Mouse (Mus musculus): ENCODE data around the gene Gss.
A peak's percentile ranks its signal among the peaks of the same experiment; 100 is the strongest.

The Gss gene

DNA sequence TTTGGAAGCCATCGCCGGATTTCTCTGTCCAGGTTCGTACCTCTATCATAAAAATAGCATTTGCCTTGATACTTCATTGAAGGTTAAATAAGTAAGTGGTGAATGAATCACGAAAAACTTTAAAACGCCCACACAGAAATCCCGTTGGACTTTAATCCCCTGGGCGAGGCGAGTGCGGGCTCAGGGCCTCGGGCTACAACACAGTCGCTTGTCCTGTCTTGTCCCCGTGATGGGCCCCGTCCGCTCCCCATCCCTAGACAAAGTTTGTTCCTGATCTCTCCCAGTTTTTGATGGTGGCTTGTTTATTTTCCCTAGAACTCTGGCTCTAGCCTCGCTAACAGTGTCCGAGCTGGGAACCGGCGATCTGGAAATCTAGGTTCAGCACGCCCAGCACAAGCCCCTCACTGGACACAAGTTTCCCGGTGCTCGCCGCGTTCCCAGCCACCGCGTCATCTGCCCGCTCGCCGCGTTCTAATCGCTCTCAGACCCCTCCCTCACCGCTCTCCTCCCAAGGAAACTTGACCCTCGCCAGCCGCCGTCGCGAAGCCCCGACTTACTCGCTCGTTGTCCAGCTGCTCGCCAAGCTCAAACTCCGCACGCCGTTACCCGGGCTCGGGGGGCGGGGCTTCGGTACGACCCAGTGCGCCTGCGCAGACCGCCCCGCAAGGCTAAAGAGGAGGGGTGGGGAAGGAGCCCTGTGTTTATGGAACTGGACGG, at the start of gene Gss:
Gene Gss, minus strand, starts transcription at position 674 of the 717 bp plus-strand sequence.
- DNase-seq (ENCODE audit: low spot score): peak; percentile 100

- no peak for DNase-seq (ENCODE audit: low spot score)
Observed at GRCm38 (mm10) chr2:155641540-155642472, 49.2 kb upstream of the Gss start.

DNA sequence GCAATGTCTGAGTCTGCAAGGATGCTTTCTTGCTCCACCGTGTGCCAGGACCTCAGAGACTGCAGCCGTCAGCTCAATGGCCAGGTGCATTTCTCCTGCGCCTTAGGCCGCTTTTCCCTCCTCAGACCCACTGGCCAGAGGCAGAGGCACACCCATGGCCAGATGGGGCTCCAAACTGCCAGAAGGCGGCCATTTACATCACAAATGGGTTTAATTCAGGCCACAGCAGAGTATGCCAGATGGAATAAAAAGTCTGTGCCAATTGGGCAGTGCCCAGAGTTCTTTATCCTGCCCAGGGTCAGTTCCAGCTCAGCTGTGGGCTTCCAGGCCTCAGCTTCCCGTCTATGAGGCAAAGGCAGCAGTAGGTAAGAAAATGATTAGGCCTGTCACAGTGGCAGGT, 48.0 kb upstream of the Gss start:
- peak; percentile 28 for DNase-seq (ENCODE audit: low spot score)

- DNase-seq (ENCODE audit: low spot score): no peak
Observed at GRCm38 (mm10) chr2:155637411-155637810, 44.8 kb upstream of the Gss start.

GRCm38 (mm10) chr2:155636881-155637280, 44.3 kb upstream of the Gss start:
- no peak for DNase-seq (ENCODE audit: low spot score)

DNA sequence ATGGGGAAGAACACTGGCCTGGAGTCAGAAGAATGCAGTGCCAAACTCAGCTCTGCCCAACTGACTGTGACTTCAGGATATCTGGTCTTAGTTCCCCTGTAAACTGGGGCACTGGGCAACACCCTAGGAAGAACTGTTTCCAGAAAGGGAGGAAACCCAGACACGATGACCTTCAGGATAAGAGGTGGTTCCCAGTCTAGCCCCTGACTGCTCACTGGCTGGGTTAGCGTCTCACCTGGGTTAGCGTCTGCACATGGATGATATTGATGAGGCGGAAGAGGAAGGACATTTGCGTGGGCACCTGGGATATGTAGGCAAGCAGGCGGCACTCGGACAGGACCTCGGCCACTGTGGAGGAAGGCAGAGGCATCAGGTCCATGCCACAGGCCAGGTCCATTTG, 43.4 kb upstream of the Gss start:
- no peak for DNase-seq (ENCODE audit: low spot score)

DNA sequence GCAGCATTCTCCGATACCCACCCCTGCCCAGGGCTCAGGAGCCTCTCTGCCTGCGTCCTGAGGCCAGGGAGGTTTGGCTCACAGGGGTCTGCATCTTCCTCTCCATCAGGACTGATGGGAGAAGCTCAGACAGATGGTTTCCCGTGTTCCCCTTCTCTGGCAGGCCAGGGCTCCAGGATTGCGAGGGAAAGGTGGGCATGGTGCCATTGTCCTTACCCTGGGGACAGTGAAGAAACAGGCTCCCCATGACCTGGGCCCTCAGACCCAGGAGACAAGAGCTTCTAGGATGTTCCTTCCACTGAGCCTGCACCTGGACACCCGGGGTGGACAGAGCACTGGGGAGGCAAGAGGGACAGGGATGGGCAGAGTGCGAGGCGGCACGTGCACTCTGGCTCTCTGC, 42.0 kb upstream of the Gss start:
- DNase-seq (ENCODE audit: low spot score): no peak

- no peak for DNase-seq (ENCODE audit: low spot score)
Observed at GRCm38 (mm10) chr2:155633731-155634130, 41.1 kb upstream of the Gss start.

GRCm38 (mm10) chr2:155633121-155633520, 40.5 kb upstream of the Gss start:
- DNase-seq (ENCODE audit: low spot score): no peak

- DNase-seq (ENCODE audit: low spot score): no peak
Observed at GRCm38 (mm10) chr2:155632138-155632936, 39.7 kb upstream of the Gss start.

DNA sequence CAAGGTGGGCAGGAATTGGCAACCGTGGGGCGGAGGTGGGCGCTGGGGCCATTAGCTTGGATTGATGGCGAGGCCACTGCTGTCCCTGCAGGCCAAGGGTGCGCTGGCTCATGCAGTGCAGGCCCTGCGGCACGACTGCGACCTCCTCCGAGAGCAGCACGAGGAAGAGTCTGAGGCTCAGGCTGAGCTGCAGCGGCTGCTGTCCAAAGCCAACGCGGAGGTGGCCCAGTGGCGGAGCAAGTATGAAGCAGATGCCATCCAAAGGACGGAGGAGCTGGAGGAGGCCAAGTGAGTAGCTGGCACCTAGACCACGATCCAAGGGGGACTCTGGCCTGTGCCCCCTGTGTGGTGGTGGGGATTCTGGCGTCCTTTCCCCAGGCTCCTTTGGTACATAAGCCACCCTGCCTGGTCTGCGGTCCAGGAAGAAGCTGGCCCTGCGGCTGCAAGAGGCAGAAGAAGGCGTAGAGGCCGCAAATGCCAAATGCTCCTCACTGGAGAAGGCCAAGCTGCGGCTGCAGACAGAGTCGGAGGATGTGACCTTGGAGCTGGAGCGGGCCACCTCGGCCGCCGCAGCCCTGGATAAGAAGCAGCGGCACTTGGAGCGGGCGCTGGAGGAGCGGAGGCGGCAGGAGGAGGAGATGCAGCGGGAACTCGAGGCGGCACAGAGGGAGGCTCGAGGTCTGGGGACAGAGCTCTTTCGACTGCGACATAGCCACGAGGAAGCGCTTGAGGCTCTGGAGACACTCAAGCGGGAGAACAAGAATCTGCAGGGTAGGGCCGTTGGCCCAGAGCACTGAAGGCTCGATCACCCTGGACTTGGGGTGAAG, 38.2 kb upstream of the Gss start:
- peak; percentile 71 for DNase-seq (ENCODE audit: low spot score)

DNA sequence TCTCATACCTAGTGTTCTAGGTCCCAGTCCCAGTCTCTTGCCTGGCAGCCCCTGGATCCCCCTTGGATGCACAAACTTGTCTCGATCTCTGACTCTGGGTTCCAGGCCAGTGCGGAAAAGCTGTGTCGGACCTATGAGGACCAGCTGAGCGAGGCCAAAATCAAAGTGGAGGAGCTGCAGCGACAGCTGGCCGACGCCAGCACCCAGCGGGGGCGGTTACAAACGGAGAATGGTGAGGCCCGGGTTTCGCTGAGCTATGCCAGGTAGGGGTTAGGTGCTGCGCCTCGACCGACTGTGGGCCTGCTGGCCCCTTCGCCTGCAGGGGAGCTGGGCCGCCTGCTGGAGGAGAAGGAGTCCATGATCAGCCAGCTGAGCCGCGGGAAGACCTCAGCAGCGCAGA, 37.5 kb upstream of the Gss start:
- no peak for DNase-seq (ENCODE audit: low spot score)

GRCm38 (mm10) chr2:155629231-155629661, 36.6 kb upstream of the Gss start:
- peak; percentile 71 for DNase-seq (ENCODE audit: low spot score)

DNA sequence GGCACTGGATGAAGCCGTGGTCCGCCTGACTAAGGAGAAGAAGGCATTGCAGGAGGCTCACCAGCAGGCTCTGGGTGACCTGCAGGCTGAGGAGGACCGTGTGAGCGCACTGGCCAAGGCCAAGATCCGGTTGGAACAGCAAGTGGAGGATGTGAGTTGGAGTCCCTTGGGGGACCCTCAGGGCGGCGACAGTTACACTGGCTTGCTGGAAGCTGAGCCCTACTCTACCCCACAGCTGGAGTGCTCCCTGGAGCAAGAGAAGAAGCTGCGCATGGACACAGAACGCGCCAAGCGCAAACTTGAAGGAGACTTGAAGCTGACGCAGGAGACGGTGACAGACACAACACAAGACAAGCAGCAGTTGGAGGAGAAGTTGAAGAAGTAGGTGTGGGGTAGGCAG, 35.9 kb upstream of the Gss start:
- no peak for DNase-seq (ENCODE audit: low spot score)

- no peak for DNase-seq (ENCODE audit: low spot score)
Observed at GRCm38 (mm10) chr2:155628112-155628511, 35.5 kb upstream of the Gss start.

GRCm38 (mm10) chr2:155627030-155627738, 34.6 kb upstream of the Gss start:
- DNase-seq (ENCODE audit: low spot score): peak; percentile 89

- no peak for DNase-seq (ENCODE audit: low spot score)
Observed at GRCm38 (mm10) chr2:155626277-155626676, 33.7 kb upstream of the Gss start.

- DNase-seq (ENCODE audit: low spot score): no peak
Observed at GRCm38 (mm10) chr2:155624730-155625129, 32.1 kb upstream of the Gss start.

DNA sequence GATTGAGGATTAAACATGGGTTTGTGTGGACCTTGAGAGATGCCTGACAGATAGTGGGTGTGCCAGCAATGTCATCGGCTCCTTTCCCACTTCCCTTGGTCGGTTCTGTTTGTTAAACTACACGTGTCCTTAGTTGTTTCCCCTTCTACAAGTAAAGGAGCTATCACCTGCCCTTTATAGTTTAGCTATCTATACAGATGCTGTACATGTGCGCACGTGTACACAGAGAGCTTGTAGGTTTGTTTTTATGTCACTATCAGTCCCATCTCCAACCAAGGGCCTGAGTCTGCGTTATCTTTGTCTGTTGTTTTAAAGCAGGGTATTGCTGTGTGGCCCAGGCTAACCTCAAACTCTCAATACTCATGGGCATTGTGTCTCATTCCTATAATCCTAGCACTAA, 31.4 kb upstream of the Gss start:
- no peak for DNase-seq (ENCODE audit: low spot score)

GRCm38 (mm10) chr2:155622606-155623005, 30.0 kb upstream of the Gss start:
- peak; percentile 57 for DNase-seq (ENCODE audit: low spot score)

- peak; percentile 95 for DNase-seq (ENCODE audit: low spot score)
Observed at GRCm38 (mm10) chr2:155619817-155620216, 27.2 kb upstream of the Gss start.

Measured in testis, postnatal 10 days (tissue).